Comparison of ENCODE assay signal across 13 mouse cellular contexts in genomic region chr1:59524071-59524470, GRCm38 (mm10). TPM values are rescaled to one million over a fixed set of nuclear protein-coding genes. Genes with fewer than 3 reads are reported as not detected.
DNase-seq lines count a peak whose midpoint lies in the region; ATAC-seq and TF ChIP-seq lines count a peak whose summit lies in the region.
"Had no signal": no experiment of that assay in that cellular context is flagged by ENCODE, and none has a peak within 500 bp of the region (broad histone marks: within the 10 kb centered on the region; RNA-seq: fewer than 3 reads in every experiment).

No protein-coding gene starts in this region.

- ATAC-seq in hindbrain, embryonic 14.5 days (ENCODE audit: low FRiP score): peak; percentile 77
- ATAC-seq in neural tube, embryonic 12.5 days (ENCODE audit: low FRiP score, low read depth): peak; percentile 52; the same call in 1 of the 2 replicates
- ATAC-seq: Patski had no signal

- no peak for DNase-seq in gastrocnemius, adult 2 months
- DNase-seq in gastrocnemius, postnatal 36 days: no peak
- peak; percentile 49 for DNase-seq in embryo, embryonic 9.5 days (ENCODE audit: extremely low spot score)
- DNase-seq in hindbrain, embryonic 14.5 days (ENCODE audit: low spot score): no peak
- DNase-seq in lung, postnatal 25 days (ENCODE audit: low spot score): no peak
- no peak for DNase-seq in cerebellum, adult 8-10 months
- DNase-seq in natural killer cell, adult 2 months (ENCODE audit: low spot score in 2 of 2): no peak
- DNase-seq: cerebellum, adult 2 months had no signal

- no peak overlapping the region for H3K4me2 ChIP-seq in hindbrain, embryonic 14.5 days (replicated peaks)
- H3K4me2 ChIP-seq in neural tube, embryonic 12.5 days (replicated peaks): no peak overlapping the region
- H3K4me2 ChIP-seq: liver, embryonic 15.5 days had no signal

- H3K4me3 ChIP-seq in gastrocnemius, adult 2 months: no peak overlapping the region
- no peak overlapping the region for H3K4me3 ChIP-seq in hindbrain, embryonic 14.5 days (replicated peaks; ENCODE audit: low read length)
- H3K4me3 ChIP-seq in neural tube, embryonic 12.5 days: no peak overlapping the region
- H3K4me3 ChIP-seq: liver, embryonic 15.5 days had no signal

- intact Hi-C loops in gastrocnemius, adult 2 months (cut with DNase I): no loop called here
- intact Hi-C loops in gastrocnemius, postnatal 36 days (cut with DNase I): loop anchor here (5.0 kb wide), 1 partner anchor 48 kb away; no protein-coding TSS in a partner anchor

- no peak for TF ChIP-seq CTCF in gastrocnemius, adult 2 months (IDR thresholded peaks at IDR 0.05)

- no peaks in the 10 kb centered on the region for H3K9me3 ChIP-seq in hindbrain, embryonic 14.5 days (ENCODE audit: control insufficient read depth, low read length)
- H3K9me3 ChIP-seq in neural tube, embryonic 12.5 days: no peaks in the 10 kb centered on the region
- H3K9me3 ChIP-seq: liver, embryonic 15.5 days had no signal

- H3K9ac ChIP-seq in hindbrain, embryonic 14.5 days: no peak overlapping the region
- H3K9ac ChIP-seq in neural tube, embryonic 12.5 days: no peak overlapping the region
- H3K9ac ChIP-seq: liver, embryonic 15.5 days had no signal

- H3K27me3 ChIP-seq in hindbrain, embryonic 14.5 days (ENCODE audit: control insufficient read depth, insufficient read depth, low read length): no peaks in the 10 kb centered on the region
- no peaks in the 10 kb centered on the region for H3K27me3 ChIP-seq in neural tube, embryonic 12.5 days (replicated peaks)
- H3K27me3 ChIP-seq: liver, embryonic 15.5 days; Patski had no signal

- H3K36me3 ChIP-seq in hindbrain, embryonic 14.5 days (replicated peaks; ENCODE audit: control insufficient read depth, insufficient read depth): no peaks in the 10 kb centered on the region
- no peaks in the 10 kb centered on the region for H3K36me3 ChIP-seq in neural tube, embryonic 12.5 days
- H3K36me3 ChIP-seq: liver, embryonic 15.5 days had no signal

- peak overlapping the region; percentile 38; the same call in 1 of the 2 replicates for H3K27ac ChIP-seq in gastrocnemius, adult 2 months
- H3K27ac ChIP-seq in hindbrain, embryonic 14.5 days: peak overlapping the region; percentile 30
- H3K27ac ChIP-seq in neural tube, embryonic 12.5 days: no peak overlapping the region
- H3K27ac ChIP-seq: liver, embryonic 15.5 days had no signal

- H3K4me1 ChIP-seq in hindbrain, embryonic 14.5 days (replicated peaks; ENCODE audit: control insufficient read depth, insufficient read depth, low read length): peaks cover 7% of the 10 kb centered on the region; the same call in 1 of the 2 replicates
- peaks cover 32% of the 10 kb centered on the region for H3K4me1 ChIP-seq in neural tube, embryonic 12.5 days
- H3K4me1 ChIP-seq: liver, embryonic 15.5 days had no signal

- WGBS in hindbrain, embryonic 14.5 days: 3% methylated on average over 2 of the region's 2 CpGs
- 25% methylated on average over 2 of the region's 2 CpGs for WGBS in neural tube, embryonic 12.5 days

RNA-seq across cellular contexts. Expression of gene Gm973, which starts 8.0 kb away (rescaled TPM):
- total RNA-seq in gastrocnemius, adult 2 months (2021): 1 to 10 TPM in 1 of 2 experiments, under 1 TPM in 1; 0.75 to 1.7 TPM
- total RNA-seq in gastrocnemius, postnatal 36 days (2021): under 1 TPM in 1 of 2 experiments, not detected in 1; 0.25 TPM
- polyA plus RNA-seq in hindbrain, embryonic 14.5 days (2014; fragmentation: Nextera tagmentation; extraction: Ambion mirVana): 7.1 and 10.6 TPM in 2 replicates
- polyA plus RNA-seq in neural tube, embryonic 12.5 days (2016; fragmentation: Nextera tagmentation; extraction: Ambion mirVana): 3.5 and 5.0 TPM in 2 replicates
- polyA plus RNA-seq: heart, embryonic 14.5 days; liver, embryonic 15.5 days; spleen, adult 2 months had no signal

RNA-seq across cellular contexts. Expression of gene Fzd7, which starts 41.8 kb away (rescaled TPM):
- total RNA-seq in gastrocnemius, adult 2 months (2021): 10 to 100 TPM; 21.6 to 42.4 TPM
- 10 to 100 TPM; 27.9 to 41.0 TPM for total RNA-seq in gastrocnemius, postnatal 36 days (2021)
- 3.8 and 4.4 TPM in 2 replicates for polyA plus RNA-seq in hindbrain, embryonic 14.5 days (2014; fragmentation: Nextera tagmentation; extraction: Ambion mirVana)
- polyA plus RNA-seq in neural tube, embryonic 12.5 days (2016; fragmentation: Nextera tagmentation; extraction: Ambion mirVana): 17.4 and 18.3 TPM in 2 replicates
